Mouse (Mus musculus) heart, postnatal 0 days (tissue): ENCODE data around the gene Spns2. TPM values are rescaled to one million over a fixed set of nuclear protein-coding genes. Genes with fewer than 3 reads are reported as not detected.

Source experiments
- ATAC-seq: fragments of 200-750 bp; cut with Nextera tagmentation; 2 replicates; pipeline ENCODE4 v1.8.0; 2017; ENCODE audit warnings: low read depth, moderate number of reproducible peaks, moderate library complexity; ENCODE audit not compliant: insufficient read depth
- DNase-seq: peaks from one replicate; pipeline ENCODE4 v3.0.0-alpha.2; 2016; ENCODE audit warnings: low spot score
- H3K27ac ChIP-seq: fragments of 300-500 bp; sonication (generic); 2 replicates; pipeline ENCODE4 v1.5.1; 2014; ENCODE audit warnings: low read depth, mild to moderate bottlenecking
- H3K27me3 ChIP-seq: fragments of 300-500 bp; sonication (generic); 2 replicates; pipeline ENCODE4 v1.6.1; 2014; ENCODE audit warnings: low read length, mixed read lengths; ENCODE audit not compliant: control insufficient read depth, insufficient read depth
- H3K36me3 ChIP-seq: fragments of 300-500 bp; sonication (generic); replicated peaks from 2 replicates; pipeline ENCODE4 v1.6.1; 2014; ENCODE audit warnings: low read length, mixed read lengths; ENCODE audit not compliant: control insufficient read depth, insufficient read depth
- H3K4me1 ChIP-seq: fragments of 300-500 bp; sonication (generic); 2 replicates; pipeline ENCODE4 v1.6.1; 2014; ENCODE audit warnings: antibody characterized with exemption; ENCODE audit not compliant: control insufficient read depth, insufficient read depth
- H3K4me2 ChIP-seq: fragments of 300-500 bp; sonication (generic); 2 replicates; pipeline ENCODE4 v1.6.1; 2014; ENCODE audit warnings: low read depth, mild to moderate bottlenecking, low read length, moderate library complexity
- H3K4me3 ChIP-seq: fragments of 300-500 bp; sonication (generic); 2 replicates; pipeline ENCODE4 v1.5.1; 2014; ENCODE audit warnings: low read depth, low read length
- H3K9ac ChIP-seq: fragments of 300-500 bp; sonication (generic); replicated peaks from 2 replicates; pipeline ENCODE4 v1.6.1; 2014; ENCODE audit warnings: low read depth, low read length, mixed read lengths
- H3K9me3 ChIP-seq: fragments of 300-500 bp; sonication (generic); replicated peaks from 2 replicates; pipeline ENCODE4 v1.6.1; 2016; ENCODE audit warnings: low read length; ENCODE audit not compliant: control insufficient read depth
- CTCF ChIP-seq: IDR thresholded peaks from 2 replicates; pipeline ENCODE4 v1.5.1; 2016; ENCODE audit warnings: antibody characterized with exemption, control low read depth, low read depth
- EP300 ChIP-seq: IDR thresholded peaks from 2 replicates; pipeline ENCODE4 v1.6.1; 2016; ENCODE audit warnings: antibody characterized with exemption, low read depth
- WGBS: fragments of 180-500 bp; shearing (Covaris S2); extraction: QIAGEN DNeasy Blood & Tissue Kit; methylation state at CpG from one replicate; pipeline ENCODE4 v1.1.7; 2014; 5-methylcytosine and 5-hydroxymethylcytosine counted together
- polyA plus RNA-seq: library from polyadenylated mRNA; unstranded; fragments of >200 nt; fragmentation: Nextera tagmentation; extraction: Ambion mirVana; gene quantifications from 2 replicates; pipeline ENCODE4 v1.2.1, GENCODE M21; 2015
- total RNA-seq: library from RNA; depleted of rRNA; stranded (reverse); fragments of >200 nt; gene quantifications from 2 replicates; pipeline ENCODE4 v1.2.3, GENCODE M21; 2014; ENCODE audit warnings: low replicate concordance

The Spns2 gene
- total and polyA plus RNA-seq, 2 experiments from 2014 or later: 2.9 to 44.2 TPM

- H3K9ac ChIP-seq: no peak overlapping the region
- no peak for DNase-seq
- no peaks in the 10 kb centered on the region for H3K36me3 ChIP-seq
- H3K27me3 ChIP-seq: no peaks in the 10 kb centered on the region
- 86% methylated on average over 6 of the region's 6 CpGs for WGBS
- no peak overlapping the region for H3K27ac ChIP-seq
- H3K4me2 ChIP-seq: no peak overlapping the region
- no peaks in the 10 kb centered on the region for H3K9me3 ChIP-seq
- H3K4me3 ChIP-seq: no peak overlapping the region
- ATAC-seq: no peak
- peaks cover 39% of the 10 kb centered on the region for H3K4me1 ChIP-seq
- no peak for TF ChIP-seq CTCF
- TF ChIP-seq EP300: no peak
Measured at GRCm38 (mm10) chr11:72419006-72419405, 70.7 kb downstream of the Spns2 start.

- DNase-seq: no peak
- no peak overlapping the region for H3K9ac ChIP-seq
- no peaks in the 10 kb centered on the region for H3K9me3 ChIP-seq
- H3K4me1 ChIP-seq: peaks cover 39% of the 10 kb centered on the region
- H3K27me3 ChIP-seq: no peaks in the 10 kb centered on the region
- H3K4me3 ChIP-seq: no peak overlapping the region
- H3K4me2 ChIP-seq: no peak overlapping the region
- H3K36me3 ChIP-seq: no peaks in the 10 kb centered on the region
- H3K27ac ChIP-seq: no peak overlapping the region
- TF ChIP-seq CTCF (no peak), EP300 (no peak)
- 40% methylated on average over 8 of the region's 8 CpGs for WGBS
- no peak; the same call in 1 of the 2 replicates for ATAC-seq
Measured at GRCm38 (mm10) chr11:72418227-72418626, 71.5 kb downstream of the Spns2 start.

- peak overlapping the region; percentile 82 for H3K27ac ChIP-seq
- no peaks in the 10 kb centered on the region for H3K36me3 ChIP-seq
- H3K4me2 ChIP-seq: no peak overlapping the region
- no peak overlapping the region for H3K4me3 ChIP-seq
- H3K9ac ChIP-seq: no peak overlapping the region
- ATAC-seq (no peak), DNase-seq (no peak)
- WGBS: 23% methylated on average over 4 of the region's 4 CpGs
- H3K9me3 ChIP-seq: no peaks in the 10 kb centered on the region
- H3K4me1 ChIP-seq: peaks cover 45% of the 10 kb centered on the region
- TF ChIP-seq CTCF (no peak), EP300 (no peak)
- H3K27me3 ChIP-seq: no peaks in the 10 kb centered on the region
Measured at GRCm38 (mm10) chr11:72417376-72417775, 72.3 kb downstream of the Spns2 start.

GRCm38 (mm10) chr11:72416666-72417065, 73.0 kb downstream of the Spns2 start:
- Histone ChIP-seq H3K4me1 (peaks cover 51% of the 10 kb centered on the region), H3K27me3 (no peaks in the 10 kb centered on the region), H3K4me2 (no peak overlapping the region), H3K9me3 (no peaks in the 10 kb centered on the region), H3K27ac (peak overlapping the region; percentile 82), H3K9ac (no peak overlapping the region), H3K4me3 (no peak overlapping the region), H3K36me3 (no peaks in the 10 kb centered on the region)
- 58% methylated on average over 5 of the region's 5 CpGs for WGBS
- peak; percentile 99 for TF ChIP-seq EP300
- no peak for TF ChIP-seq CTCF
- peak; percentile 74 for ATAC-seq
- peak; percentile 71 for DNase-seq

GRCm38 (mm10) chr11:72415155-72415554, 74.5 kb downstream of the Spns2 start:
- DNase-seq (no peak), ATAC-seq (no peak)
- Histone ChIP-seq H3K27ac (peak overlapping the region; percentile 86), H3K36me3 (no peaks in the 10 kb centered on the region), H3K27me3 (no peaks in the 10 kb centered on the region), H3K4me3 (no peak overlapping the region), H3K9me3 (no peaks in the 10 kb centered on the region), H3K4me1 (peaks cover 53% of the 10 kb centered on the region), H3K9ac (no peak overlapping the region), H3K4me2 (peak overlapping the region; percentile 52)
- WGBS: 21% methylated on average over 8 of the region's 8 CpGs
- no peak for TF ChIP-seq CTCF
- TF ChIP-seq EP300: 0 out of 2 replicates have a peak, but pooled peaks have one; percentile 39

- Histone ChIP-seq H3K4me1 (peaks cover 67% of the 10 kb centered on the region), H3K27ac (peak overlapping the region; percentile 86), H3K4me2 (peak overlapping the region; percentile 52), H3K36me3 (no peaks in the 10 kb centered on the region), H3K4me3 (peak overlapping the region; percentile 17), H3K9me3 (no peaks in the 10 kb centered on the region), H3K9ac (0 out of 2 replicates have a peak overlapping the region, but pooled peaks have one; percentile 24), H3K27me3 (no peaks in the 10 kb centered on the region)
- DNase-seq (no peak), ATAC-seq (no peak)
- 56% methylated on average over 5 of the region's 5 CpGs for WGBS
- TF ChIP-seq EP300 (no peak), CTCF (no peak)
Measured at GRCm38 (mm10) chr11:72413601-72414190, 76.0 kb downstream of the Spns2 start.
